Mouse (Mus musculus) kidney, embryonic 16.5 days (tissue): ENCODE data around the gene Fam57a. TPM values are rescaled to one million over a fixed set of nuclear protein-coding genes. Genes with fewer than 3 reads are reported as not detected.
A peak's percentile ranks its signal among the peaks of the same experiment; 100 is the strongest.
"Not testable (repeated sequence)": the region's sequence is repeated elsewhere in the genome, so short reads cannot be mapped to it uniquely, and the experiment has no call there.

Source experiments
- ATAC-seq: fragments of 200-750 bp; cut with Nextera tagmentation; 2 replicates; pipeline ENCODE4 v1.8.0; 2017; ENCODE audit warnings: moderate TSS enrichment; ENCODE audit not compliant: low FRiP score, low TSS enrichment
- H3K27ac ChIP-seq: fragments of 300-500 bp; sonication (generic); 2 replicates; pipeline ENCODE4 v1.5.1; 2014; ENCODE audit warnings: low read length
- H3K27me3 ChIP-seq: fragments of 300-500 bp; sonication (generic); 2 replicates; pipeline ENCODE4 v1.6.1; 2014; ENCODE audit warnings: low read length, control low read depth, mixed read lengths; ENCODE audit not compliant: insufficient read depth
- H3K36me3 ChIP-seq: fragments of 300-500 bp; sonication (generic); 2 replicates; pipeline ENCODE4 v1.6.1; 2014; ENCODE audit warnings: low read length, control low read depth, mixed read lengths; ENCODE audit not compliant: insufficient read depth
- H3K4me1 ChIP-seq: fragments of 300-500 bp; sonication (generic); 2 replicates; pipeline ENCODE4 v1.6.1; 2014; ENCODE audit warnings: low read length, control low read depth, mixed read lengths; ENCODE audit not compliant: insufficient read depth
- H3K4me2 ChIP-seq: fragments of 300-500 bp; sonication (generic); replicated peaks from 2 replicates; pipeline ENCODE4 v1.6.1; 2014; ENCODE audit warnings: low read depth, low read length
- H3K4me3 ChIP-seq: fragments of 300-500 bp; sonication (generic); 2 replicates; pipeline ENCODE4 v1.5.1; 2014; ENCODE audit warnings: mild to moderate bottlenecking, low read length
- H3K9ac ChIP-seq: fragments of 300-500 bp; sonication (generic); replicated peaks from 2 replicates; pipeline ENCODE4 v1.6.1; 2014; ENCODE audit warnings: low read length
- H3K9me3 ChIP-seq: fragments of 300-500 bp; sonication (generic); 2 replicates; pipeline ENCODE4 v1.6.1; 2016; ENCODE audit warnings: low read length, control low read depth
- WGBS: fragments of 180-500 bp; shearing (Covaris S2); extraction: QIAGEN DNeasy Blood & Tissue Kit; methylation state at CpG from one replicate; pipeline ENCODE4 v1.1.7; 2014; 5-methylcytosine and 5-hydroxymethylcytosine counted together
- polyA plus RNA-seq: library from polyadenylated mRNA; unstranded; fragments of >200 nt; fragmentation: Nextera tagmentation; extraction: Ambion mirVana; gene quantifications from 2 replicates; pipeline ENCODE4 v1.2.1, GENCODE M21; 2015

Fam57a gene
- polyA plus RNA-seq, 1 experiment from 2014 or later: 27.0 TPM

DNA sequence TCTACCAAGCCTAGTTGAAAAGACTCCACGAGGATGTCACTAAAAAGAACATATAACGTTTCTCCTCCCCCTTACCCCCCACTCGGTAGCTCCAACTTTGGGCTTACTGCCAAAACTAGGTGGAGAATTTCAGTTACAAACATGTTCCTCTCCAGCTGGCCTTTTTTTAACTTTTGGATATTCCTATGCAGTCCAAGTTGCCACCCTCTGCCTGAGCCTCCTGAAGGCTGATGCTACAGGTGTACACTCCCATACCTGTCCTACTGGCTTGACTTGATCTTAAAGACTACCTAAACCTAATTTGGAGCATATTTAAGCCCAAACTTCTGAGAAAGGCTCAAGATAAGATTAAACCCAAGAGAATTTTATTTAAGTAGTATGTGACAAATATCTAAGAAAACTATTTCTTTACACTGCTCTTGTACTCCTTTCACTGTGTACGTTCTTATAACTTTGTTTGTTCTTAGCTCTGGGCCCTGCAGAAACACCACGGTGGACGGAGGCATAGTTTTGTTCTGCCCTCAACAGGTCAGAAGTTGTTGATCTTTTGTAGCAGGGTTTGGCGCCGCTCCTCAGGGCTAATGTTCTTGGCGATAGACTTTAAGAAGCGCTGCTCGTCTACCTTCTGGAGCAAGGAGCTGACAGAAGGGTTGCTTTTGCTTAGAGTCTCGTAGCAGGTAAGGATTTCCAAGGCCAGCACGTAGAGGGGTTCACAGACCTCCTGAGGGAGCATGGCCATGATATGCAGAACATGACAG is 30.9 kb downstream of the Fam57a start:
- H3K4me1 ChIP-seq: no peaks in the 10 kb centered on the region
- no peak overlapping the region for H3K4me3 ChIP-seq
- H3K4me2 ChIP-seq: no peak overlapping the region
- 81% methylated on average over 13 of the region's 13 CpGs for WGBS
- no peaks in the 10 kb centered on the region for H3K9me3 ChIP-seq
- H3K27me3 ChIP-seq: no peaks in the 10 kb centered on the region
- no peak for ATAC-seq
- peaks cover 30% of the 10 kb centered on the region for H3K36me3 ChIP-seq
- no peak overlapping the region for H3K27ac ChIP-seq
- no peak overlapping the region for H3K9ac ChIP-seq

DNA sequence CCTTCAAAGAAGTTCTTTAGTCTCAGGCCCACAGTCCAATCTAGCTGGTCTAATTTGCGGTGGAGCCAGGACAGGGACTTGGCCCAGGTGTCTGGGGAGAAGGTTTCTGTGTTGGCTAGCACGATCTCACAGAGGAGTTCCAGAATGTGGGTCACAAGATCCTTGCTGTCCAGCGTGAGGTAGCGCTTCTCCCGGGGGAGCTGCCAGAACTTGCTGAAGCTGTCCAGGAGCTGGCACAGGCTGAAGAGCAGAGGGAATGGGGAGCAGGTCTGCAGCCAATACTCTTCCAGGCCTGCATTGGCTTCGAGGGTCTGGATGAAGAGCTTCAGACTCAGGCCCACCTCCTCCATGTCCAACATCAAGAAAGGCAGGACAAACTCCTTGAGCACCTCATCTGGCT is 32.1 kb downstream of the Fam57a start:
- ATAC-seq, H3K4me2 ChIP-seq, H3K9ac ChIP-seq, H3K9me3 ChIP-seq, H3K27me3 ChIP-seq, H3K27ac ChIP-seq, H3K4me1 ChIP-seq, H3K4me3 ChIP-seq: not testable (repeated sequence)
- 86% methylated on average over 4 of the region's 6 CpGs for WGBS
- peaks cover 30% of the 10 kb centered on the region for H3K36me3 ChIP-seq

- H3K9me3 ChIP-seq: no peaks in the 10 kb centered on the region
- H3K27me3 ChIP-seq: no peaks in the 10 kb centered on the region
- H3K4me1 ChIP-seq: 0 out of 2 replicates have a peak, but pooled peaks cover 11% of the 10 kb centered on the region
- H3K4me2 ChIP-seq: no peak overlapping the region
- ATAC-seq: no peak
- 90% methylated on average over 5 of the region's 5 CpGs for WGBS
- H3K4me3 ChIP-seq: no peak overlapping the region
- H3K9ac ChIP-seq: no peak overlapping the region
- H3K36me3 ChIP-seq: peaks cover 28% of the 10 kb centered on the region
- H3K27ac ChIP-seq: no peak overlapping the region
Measured at GRCm38 (mm10) chr11:76213841-76214240, 34.4 kb downstream of the Fam57a start.

DNA sequence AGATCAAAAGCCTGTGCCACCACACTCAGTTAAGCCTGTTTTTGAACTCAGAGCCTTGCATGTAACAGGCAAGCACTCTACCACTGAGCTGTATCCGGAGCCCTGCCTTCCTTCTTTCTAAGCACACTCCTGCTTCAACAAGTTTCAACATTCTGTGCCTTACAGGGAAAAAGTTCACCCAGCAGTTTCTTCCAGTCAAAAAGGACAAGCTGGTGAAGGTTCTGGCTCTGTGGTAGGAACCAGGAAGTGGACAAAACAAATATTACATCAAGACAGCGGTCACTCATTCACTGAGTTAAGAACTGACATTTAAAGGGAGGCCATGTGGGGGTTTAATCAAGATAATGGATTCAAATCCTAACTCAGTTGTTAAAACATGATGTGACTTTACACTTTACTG is 35.5 kb downstream of the Fam57a start:
- Histone ChIP-seq H3K9me3 (no peaks in the 10 kb centered on the region), H3K27ac (no peak overlapping the region), H3K4me1 (0 out of 2 replicates have a peak, but pooled peaks cover 11% of the 10 kb centered on the region), H3K9ac (no peak overlapping the region), H3K27me3 (no peaks in the 10 kb centered on the region), H3K4me2 (no peak overlapping the region), H3K36me3 (peaks cover 21% of the 10 kb centered on the region), H3K4me3 (no peak overlapping the region)
- 94% methylated on average over 2 of the region's 2 CpGs for WGBS
- no peak for ATAC-seq

DNA sequence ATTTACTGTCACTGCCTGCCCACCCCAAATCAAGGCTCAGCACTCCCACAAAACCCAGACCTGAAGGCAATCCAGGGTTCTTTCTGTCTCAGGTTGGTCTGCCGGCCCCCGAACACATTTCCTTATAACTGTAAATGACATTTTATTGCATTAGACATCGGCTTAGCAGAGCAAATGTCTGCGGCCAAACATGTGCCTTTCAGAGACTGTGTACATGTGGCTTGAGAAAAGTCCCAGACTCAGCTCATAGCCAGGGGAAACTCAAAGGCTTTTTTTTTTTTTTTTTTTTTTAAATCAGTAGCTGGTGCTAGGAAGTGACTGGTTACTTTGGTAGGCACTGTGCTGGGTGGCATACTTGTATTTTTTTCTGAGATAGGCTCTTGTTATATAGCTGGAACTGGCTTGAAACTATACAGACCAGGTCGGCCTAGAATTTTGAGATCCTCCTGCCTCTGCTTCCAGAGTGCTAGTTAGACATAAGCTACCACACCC is 36.6 kb downstream of the Fam57a start:
- Histone ChIP-seq H3K27me3 (no peaks in the 10 kb centered on the region), H3K4me2 (peak overlapping the region; percentile 80), H3K36me3 (peaks cover 23% of the 10 kb centered on the region), H3K4me3 (peak overlapping the region; percentile 80), H3K27ac (peak overlapping the region; percentile 92; the same call in 1 of the 2 replicates), H3K9ac (peak overlapping the region; percentile 94), H3K9me3 (no peaks in the 10 kb centered on the region), H3K4me1 (0 out of 2 replicates have a peak, but pooled peaks cover 11% of the 10 kb centered on the region)
- no peak for ATAC-seq
- 88% methylated on average over 5 of the region's 5 CpGs for WGBS

GRCm38 (mm10) chr11:76216681-76217389 is 37.4 kb downstream of the Fam57a start:
- Histone ChIP-seq H3K4me2 (peak overlapping the region; percentile 80), H3K27ac (peak overlapping the region; percentile 92), H3K9ac (peak overlapping the region; percentile 94), H3K9me3 (no peaks in the 10 kb centered on the region), H3K4me3 (peak overlapping the region; percentile 80), H3K36me3 (peaks cover 27% of the 10 kb centered on the region), H3K4me1 (0 out of 2 replicates have a peak, but pooled peaks cover 11% of the 10 kb centered on the region), H3K27me3 (no peaks in the 10 kb centered on the region)
- ATAC-seq: peak; percentile 37
- WGBS: 2% methylated on average over 33 of the region's 33 CpGs

DNA sequence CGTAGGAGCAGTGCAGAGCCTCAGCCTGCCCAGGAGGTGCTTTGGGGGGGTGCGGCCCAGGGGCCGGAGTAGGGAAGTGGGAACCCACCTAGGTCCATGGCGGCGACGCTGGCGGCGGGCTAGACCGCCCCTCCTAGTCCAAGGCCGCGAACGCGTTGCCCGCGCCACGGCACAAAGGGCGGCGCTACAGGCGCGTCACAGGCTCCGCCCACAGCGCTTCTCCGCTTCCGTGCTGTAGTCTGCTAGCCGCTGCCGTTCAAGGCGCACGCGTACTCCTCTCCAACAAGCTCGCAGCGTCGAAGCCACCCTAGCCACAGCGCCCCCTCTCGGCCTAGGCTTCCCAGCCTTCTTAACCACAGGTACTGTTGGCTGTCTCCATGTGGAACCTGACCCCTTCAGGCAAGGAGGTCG is 37.9 kb downstream of the Fam57a start, which contains the start of the genes Dbil5 and Gemin4:
Gene Dbil5 (plus strand): TSS at position 219 of the 411 bp plus-strand sequence.
Gene Gemin4 (minus strand): TSS at position 275 of the 411 bp plus-strand sequence.
- Histone ChIP-seq H3K9ac (peak within 1 kb of the TSS; percentile 94), H3K36me3 (peaks cover 26% of the 10 kb centered on the region), H3K4me3 (peak within 1 kb of the TSS; percentile 80), H3K27ac (peak within 1 kb of the TSS; percentile 92), H3K9me3 (no peaks in the 10 kb centered on the region), H3K27me3 (no peaks in the 10 kb centered on the region), H3K4me2 (peak within 1 kb of the TSS; percentile 80), H3K4me1 (0 out of 2 replicates have a peak, but pooled peaks cover 11% of the 10 kb centered on the region)
- 0% methylated on average over 35 of the region's 35 CpGs for WGBS
- ATAC-seq: peak; percentile 98

DNA sequence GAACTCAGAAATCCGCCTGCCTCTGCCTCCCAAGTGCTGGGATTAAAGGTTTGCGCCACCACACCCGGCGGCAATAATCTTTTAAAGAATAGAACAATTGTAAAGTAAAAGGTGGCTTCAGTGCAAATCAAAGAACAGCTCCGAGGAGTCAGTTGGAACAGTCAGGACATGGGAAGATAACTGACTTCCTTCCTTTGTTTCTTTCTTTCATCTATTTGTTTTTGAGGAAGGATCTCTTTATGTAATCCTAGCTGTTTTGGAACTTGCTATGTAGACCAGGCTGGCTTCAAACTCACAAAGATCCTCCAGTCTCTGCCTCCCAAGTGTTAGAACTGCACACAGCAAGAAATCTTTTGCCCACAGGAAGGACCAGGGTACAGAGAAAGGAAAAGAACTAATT is 45.2 kb downstream of the Fam57a start:
- no peak for ATAC-seq

GRCm38 (mm10) chr11:76225051-76225450 is 45.6 kb downstream of the Fam57a start:
- Histone ChIP-seq H3K9ac (no peak overlapping the region), H3K4me1 (no peaks in the 10 kb centered on the region), H3K9me3 (no peaks in the 10 kb centered on the region), H3K27me3 (no peaks in the 10 kb centered on the region), H3K4me3 (no peak overlapping the region), H3K36me3 (peaks cover 35% of the 10 kb centered on the region), H3K4me2 (no peak overlapping the region), H3K27ac (no peak overlapping the region)
- ATAC-seq: no peak

More for the DNA sequence above, 45.2 kb downstream of the Fam57a start:
- no peaks in the 10 kb centered on the region for H3K27me3 ChIP-seq
- 89% methylated on average over 5 of the region's 5 CpGs for WGBS
- H3K27ac ChIP-seq: no peak overlapping the region
- peaks cover 35% of the 10 kb centered on the region for H3K36me3 ChIP-seq
- H3K4me3 ChIP-seq: no peak overlapping the region
- no peak overlapping the region for H3K4me2 ChIP-seq
- H3K9me3 ChIP-seq: no peaks in the 10 kb centered on the region
- H3K9ac ChIP-seq: no peak overlapping the region
- no peaks in the 10 kb centered on the region for H3K4me1 ChIP-seq
